Mouse (Mus musculus): ENCODE measurements around the gene Narfl. TPM values are rescaled to one million over a fixed set of nuclear protein-coding genes. Genes with fewer than 3 reads are reported as not detected.

Narfl gene
- polyA plus RNA-seq, 1 experiment from 2014 or later: 15.3 TPM

- Histone ChIP-seq H3K4me2 (ENCODE audit: low read depth, low read length) (no peak overlapping the region), H3K9ac (replicated peaks) (no peak overlapping the region), H3K4me3 (ENCODE audit: low read depth, low read length) (no peak overlapping the region), H3K36me3 (replicated peaks; ENCODE audit: insufficient read depth, low read length) (no peaks in the 10 kb centered on the region), H3K27me3 (ENCODE audit: insufficient read depth, low read length) (no peaks in the 10 kb centered on the region), H3K27ac (ENCODE audit: low read depth) (no peak overlapping the region), H3K9me3 (ENCODE audit: low read length) (no peaks in the 10 kb centered on the region), H3K4me1 (ENCODE audit: insufficient read depth) (no peaks in the 10 kb centered on the region)
- 64% methylated on average over 6 of the region's 6 CpGs for WGBS (ENCODE audit: insufficient replicate concordance)
- DNase-seq: no peak
- TF ChIP-seq EP300 (IDR thresholded peaks at IDR 0.05; ENCODE audit: low read depth) (no peak), CTCF (IDR thresholded peaks at IDR 0.05; ENCODE audit: low read depth) (no peak)
- no peak for ATAC-seq
Measured at GRCm38 (mm10) chr17:25749314-25749713, 24.3 kb upstream of the Narfl start.

GRCm38 (mm10) chr17:25751446-25751845 lies 22.1 kb upstream of the Narfl start:
- Histone ChIP-seq H3K4me1 (ENCODE audit: insufficient read depth) (no peaks in the 10 kb centered on the region), H3K9me3 (ENCODE audit: low read length) (no peaks in the 10 kb centered on the region), H3K27me3 (ENCODE audit: insufficient read depth, low read length) (no peaks in the 10 kb centered on the region), H3K4me2 (ENCODE audit: low read depth, low read length) (no peak overlapping the region), H3K9ac (replicated peaks) (no peak overlapping the region), H3K4me3 (ENCODE audit: low read depth, low read length) (no peak overlapping the region), H3K27ac (ENCODE audit: low read depth) (no peak overlapping the region), H3K36me3 (replicated peaks; ENCODE audit: insufficient read depth, low read length) (no peaks in the 10 kb centered on the region)
- ATAC-seq: no peak
- no peak for TF ChIP-seq CTCF (IDR thresholded peaks at IDR 0.05; ENCODE audit: low read depth)
- TF ChIP-seq EP300 (IDR thresholded peaks at IDR 0.05; ENCODE audit: low read depth): no peak
- peak; percentile 39 for DNase-seq
- 61% methylated on average over 5 of the region's 5 CpGs for WGBS (ENCODE audit: insufficient replicate concordance)

DNA sequence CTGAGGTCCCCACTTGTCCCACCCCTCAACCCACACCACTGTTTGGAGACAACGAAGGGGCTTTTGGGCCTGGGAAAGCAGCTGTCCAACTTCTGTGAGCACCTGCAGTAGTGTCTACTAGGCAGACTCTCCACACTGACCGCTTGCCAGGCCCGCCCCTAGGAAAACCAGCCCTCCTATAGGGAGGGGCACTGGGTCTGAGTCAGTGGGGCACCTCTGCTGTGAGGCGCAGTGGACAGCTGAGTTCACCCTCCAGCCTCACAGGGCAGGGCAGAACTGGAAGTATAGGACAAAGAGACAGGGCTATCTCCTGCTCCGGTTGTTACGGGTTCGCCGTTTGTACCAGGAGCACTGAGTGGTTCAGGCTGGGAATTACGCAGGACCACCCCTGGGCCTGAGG lies 19.3 kb upstream of the Narfl start, which contains the start of gene Msln:
Gene Msln (minus strand): TSS at position 138 of the 400 bp plus-strand sequence.
- WGBS (ENCODE audit: insufficient replicate concordance): 79% methylated on average over 9 of the region's 9 CpGs
- ATAC-seq: no peak

DNA sequence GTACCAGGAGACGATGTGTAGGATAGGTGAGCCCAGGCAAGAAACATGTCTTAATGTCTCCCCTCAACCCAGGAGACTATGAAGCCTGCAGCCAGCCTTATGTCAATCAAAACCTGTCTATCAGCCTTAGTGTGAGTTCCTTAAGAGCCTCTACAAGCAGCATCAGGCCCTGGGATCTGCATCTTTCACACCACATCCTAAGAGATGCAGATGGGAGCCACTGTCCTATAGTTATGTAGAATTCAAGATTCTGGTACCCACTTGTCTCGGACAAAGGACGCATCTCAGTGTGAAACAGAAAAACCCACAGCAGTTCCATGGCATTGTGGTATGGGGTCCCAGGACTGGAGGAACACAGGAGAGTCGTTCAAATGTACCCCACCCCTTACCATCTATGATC lies 18.5 kb upstream of the Narfl start:
- TF ChIP-seq EP300 (IDR thresholded peaks at IDR 0.05; ENCODE audit: low read depth) (no peak), CTCF (IDR thresholded peaks at IDR 0.05; ENCODE audit: low read depth) (no peak)
- no peak overlapping the region for H3K4me3 ChIP-seq (ENCODE audit: low read depth, low read length)
- no peak overlapping the region for H3K9ac ChIP-seq (replicated peaks)
- H3K27me3 ChIP-seq (ENCODE audit: insufficient read depth, low read length): 0 out of 2 replicates have a peak, but pooled peaks cover 3% of the 10 kb centered on the region
- no peak for ATAC-seq
- no peaks in the 10 kb centered on the region for H3K9me3 ChIP-seq (ENCODE audit: low read length)
- 72% methylated on average over 4 of the region's 4 CpGs for WGBS (ENCODE audit: insufficient replicate concordance)
- no peak overlapping the region for H3K4me2 ChIP-seq (ENCODE audit: low read depth, low read length)
- H3K36me3 ChIP-seq (replicated peaks; ENCODE audit: insufficient read depth, low read length): no peaks in the 10 kb centered on the region
- no peak overlapping the region for H3K27ac ChIP-seq (ENCODE audit: low read depth)
- H3K4me1 ChIP-seq (ENCODE audit: insufficient read depth): no peaks in the 10 kb centered on the region
- DNase-seq: no peak

More for the DNA sequence above, 19.3 kb upstream of the Narfl start, which contains the start of gene Msln:
- DNase-seq: no peak
- no peaks in the 10 kb centered on the region for H3K36me3 ChIP-seq (replicated peaks; ENCODE audit: insufficient read depth, low read length)
- H3K27ac ChIP-seq (ENCODE audit: low read depth): no peak within 1 kb of the TSS
- H3K4me1 ChIP-seq (ENCODE audit: insufficient read depth): no peaks in the 10 kb centered on the region
- H3K4me2 ChIP-seq (ENCODE audit: low read depth, low read length): no peak within 1 kb of the TSS
- H3K4me3 ChIP-seq (ENCODE audit: low read depth, low read length): no peak within 1 kb of the TSS
- TF ChIP-seq EP300 (IDR thresholded peaks at IDR 0.05; ENCODE audit: low read depth) (no peak), CTCF (IDR thresholded peaks at IDR 0.05; ENCODE audit: low read depth) (no peak)
- H3K9ac ChIP-seq (replicated peaks): no peak within 1 kb of the TSS
- H3K27me3 ChIP-seq (ENCODE audit: insufficient read depth, low read length): 0 out of 2 replicates have a peak, but pooled peaks cover 3% of the 10 kb centered on the region
- no peaks in the 10 kb centered on the region for H3K9me3 ChIP-seq (ENCODE audit: low read length)

DNA sequence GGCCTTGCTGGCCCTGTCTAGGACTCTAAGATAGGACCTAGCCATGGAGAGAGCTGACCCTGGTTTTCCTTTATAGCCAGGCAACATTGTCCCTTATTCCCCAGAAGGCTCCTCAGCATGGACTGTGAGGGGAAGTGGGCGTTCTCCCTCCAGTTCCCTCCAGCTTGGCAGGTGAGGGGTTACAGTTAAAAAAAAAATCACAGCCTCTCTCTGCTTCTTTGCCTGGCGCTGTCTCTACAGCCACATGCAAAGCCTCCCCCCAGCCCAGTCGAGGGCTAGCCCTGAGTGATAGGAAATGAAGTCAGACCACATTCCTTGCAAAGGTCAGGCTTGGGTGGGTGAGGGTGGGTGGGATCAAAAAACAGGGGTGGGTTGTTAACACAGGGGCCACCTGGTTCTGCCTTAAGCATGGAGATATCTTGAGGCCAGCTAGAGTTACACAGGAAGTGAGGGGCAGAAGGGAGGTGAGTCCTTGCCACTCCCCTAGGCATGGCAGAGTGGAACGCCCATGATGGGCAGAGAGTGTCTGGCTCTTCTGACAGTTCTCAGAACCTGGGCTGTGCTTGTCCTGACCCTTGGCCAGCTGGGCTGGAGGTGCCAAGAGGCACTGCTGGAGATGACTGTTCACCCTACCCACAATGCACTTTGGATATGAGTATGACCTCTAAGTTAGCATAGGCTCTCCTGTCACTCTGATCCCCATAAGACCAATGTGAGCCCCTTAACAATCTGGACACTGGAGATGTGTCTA lies 17.8 kb upstream of the Narfl start:
- 0 out of 2 replicates have a peak, but pooled peaks cover 3% of the 10 kb centered on the region for H3K27me3 ChIP-seq (ENCODE audit: insufficient read depth, low read length)
- no peak overlapping the region for H3K4me2 ChIP-seq (ENCODE audit: low read depth, low read length)
- TF ChIP-seq EP300 (IDR thresholded peaks at IDR 0.05; ENCODE audit: low read depth) (no peak), CTCF (IDR thresholded peaks at IDR 0.05; ENCODE audit: low read depth) (no peak)
- ATAC-seq (0 out of 2 replicates have a peak, but pooled peaks have one; percentile 15), DNase-seq (no peak)
- H3K36me3 ChIP-seq (replicated peaks; ENCODE audit: insufficient read depth, low read length): no peaks in the 10 kb centered on the region
- no peak overlapping the region for H3K9ac ChIP-seq (replicated peaks)
- no peaks in the 10 kb centered on the region for H3K4me1 ChIP-seq (ENCODE audit: insufficient read depth)
- no peaks in the 10 kb centered on the region for H3K9me3 ChIP-seq (ENCODE audit: low read length)
- no peak overlapping the region for H3K27ac ChIP-seq (ENCODE audit: low read depth)
- WGBS (ENCODE audit: insufficient replicate concordance): 39% methylated on average over 4 of the region's 4 CpGs
- no peak overlapping the region for H3K4me3 ChIP-seq (ENCODE audit: low read depth, low read length)

DNA sequence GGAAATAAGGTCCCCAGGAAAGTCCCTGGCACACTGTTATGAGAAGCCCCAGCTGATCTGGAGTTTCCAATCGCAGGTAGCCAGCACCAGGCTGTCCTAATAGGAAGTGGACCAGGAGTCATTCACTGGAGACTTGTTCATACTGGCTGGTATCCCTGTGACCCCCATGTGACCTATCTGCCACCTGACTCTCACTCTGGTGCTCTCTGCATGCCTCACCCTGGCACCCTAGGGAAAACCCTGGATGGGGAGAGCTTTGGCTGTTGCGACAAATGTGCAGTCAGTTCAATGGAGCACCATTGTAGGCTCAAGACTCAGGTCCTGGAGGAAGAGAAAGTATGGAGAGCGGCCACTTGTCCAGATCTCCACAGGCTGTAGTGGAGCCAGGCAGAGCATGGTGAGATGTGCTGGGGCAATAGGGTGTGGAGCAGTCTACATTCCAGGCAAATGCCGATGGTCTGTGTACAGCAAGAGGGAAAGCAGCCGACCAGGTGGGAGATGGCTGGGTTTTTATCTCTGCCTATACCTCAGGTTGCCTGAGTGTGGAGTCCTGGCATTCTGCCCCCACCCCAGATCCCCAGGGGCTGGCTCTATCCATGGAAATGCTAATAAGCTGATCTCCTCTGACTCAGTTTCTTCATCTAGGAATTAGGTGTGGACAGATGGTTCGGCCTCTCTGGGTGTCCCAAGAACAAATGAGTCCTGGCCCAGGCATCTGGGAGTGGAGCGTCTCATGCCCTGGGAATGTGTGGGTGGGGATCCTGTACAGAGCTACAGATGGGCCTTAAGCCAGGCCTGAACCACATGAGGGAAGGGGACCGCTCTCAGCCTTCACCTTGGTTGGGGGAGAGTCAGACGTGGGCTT lies 17.0 kb upstream of the Narfl start:
- no peak for DNase-seq
- no peaks in the 10 kb centered on the region for H3K4me1 ChIP-seq (ENCODE audit: insufficient read depth)
- WGBS (ENCODE audit: insufficient replicate concordance): 69% methylated on average over 9 of the region's 9 CpGs

More for the DNA sequence above, 17.0 kb upstream of the Narfl start:
- peak; percentile 7; the same call in 1 of the 2 replicates for ATAC-seq
- Histone ChIP-seq H3K36me3 (replicated peaks; ENCODE audit: insufficient read depth, low read length) (no peaks in the 10 kb centered on the region), H3K9ac (replicated peaks) (no peak overlapping the region), H3K9me3 (ENCODE audit: low read length) (no peaks in the 10 kb centered on the region), H3K27ac (ENCODE audit: low read depth) (no peak overlapping the region), H3K4me2 (ENCODE audit: low read depth, low read length) (no peak overlapping the region), H3K27me3 (ENCODE audit: insufficient read depth, low read length) (0 out of 2 replicates have a peak, but pooled peaks cover 3% of the 10 kb centered on the region), H3K4me3 (ENCODE audit: low read depth, low read length) (no peak overlapping the region)
- no peak for TF ChIP-seq EP300 (IDR thresholded peaks at IDR 0.05; ENCODE audit: low read depth)
- TF ChIP-seq CTCF (IDR thresholded peaks at IDR 0.05; ENCODE audit: low read depth): no peak

All from liver, postnatal 0 days (tissue).